Mouse (Mus musculus): ENCODE results near the gene Brpf1.

The Brpf1 gene

DNA sequence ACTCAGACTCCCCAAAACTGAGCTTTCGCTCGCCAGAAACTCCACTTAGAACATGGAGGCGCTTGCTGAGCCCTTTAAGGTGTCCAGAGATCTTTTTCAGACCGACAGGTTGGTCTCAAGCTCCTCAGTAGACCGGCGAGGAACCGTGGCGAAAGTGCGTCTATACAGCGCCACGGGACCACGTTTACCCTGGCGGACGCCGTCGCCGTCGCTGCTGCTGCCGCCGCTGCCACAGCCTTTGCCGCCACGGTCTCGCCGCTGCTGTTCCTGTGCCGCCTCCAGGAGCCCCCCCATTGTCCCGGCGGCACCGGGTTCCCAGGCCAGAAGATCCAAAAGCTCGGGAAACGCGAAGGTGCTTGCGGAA, at the start of gene Brpf1:
Gene Brpf1, plus strand, starts transcription at position 152 of the 364 bp plus-strand sequence.
- DNase-seq: no peak

DNA sequence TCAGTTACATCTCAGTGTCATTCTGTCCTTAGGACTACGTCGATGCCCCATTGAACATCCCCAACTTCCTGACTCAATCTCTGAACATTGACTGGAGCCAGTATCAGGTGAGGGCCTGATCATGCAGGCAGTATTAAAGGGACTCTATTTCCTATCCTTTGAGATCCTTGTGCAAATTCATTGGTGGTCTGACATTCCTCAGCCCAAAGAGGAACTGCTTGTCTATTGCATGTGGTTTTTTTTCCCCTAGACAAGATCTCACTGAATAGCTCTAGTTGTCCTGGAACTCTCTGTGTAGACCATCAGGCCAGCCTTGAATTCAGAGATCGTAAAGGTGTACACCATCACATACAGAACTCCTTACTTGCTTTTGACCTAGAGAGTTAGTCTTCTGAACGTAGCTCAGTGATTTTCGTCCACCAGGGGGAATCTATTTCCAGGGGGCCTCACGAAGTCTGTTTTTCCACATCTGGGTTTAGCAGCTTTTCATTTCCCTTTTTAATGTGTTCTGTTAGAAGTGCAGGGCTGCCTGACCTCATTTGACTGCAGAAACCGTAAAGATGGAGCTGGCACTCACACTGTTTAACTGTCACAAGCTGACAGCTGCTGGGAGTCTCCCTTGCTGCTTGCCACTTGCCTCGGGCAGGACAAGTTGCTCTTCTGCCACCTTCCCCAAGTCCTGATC, 45.6 kb upstream of the Brpf1 start:
- DNase-seq: no peak

DNA sequence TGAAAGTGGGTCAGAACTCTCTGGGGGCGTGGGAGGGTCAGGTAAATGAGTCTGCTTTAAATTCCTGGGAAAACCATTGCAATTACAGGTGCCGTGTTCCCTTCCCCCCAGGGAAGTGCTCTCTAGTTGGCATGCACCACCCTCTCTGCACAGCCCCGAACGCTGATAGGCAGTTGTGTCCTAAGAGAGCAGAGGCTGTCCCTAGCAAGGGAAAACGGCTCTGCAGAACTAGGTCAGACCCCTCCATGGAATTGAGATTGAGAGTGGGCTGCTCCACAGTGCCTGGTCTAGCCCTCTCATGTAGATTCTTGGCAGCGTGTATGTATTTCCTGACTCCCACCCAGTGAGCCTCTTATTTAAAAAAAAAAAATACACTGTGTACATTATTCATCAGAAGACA, 43.4 kb upstream of the Brpf1 start:
- DNase-seq: no peak

DNA sequence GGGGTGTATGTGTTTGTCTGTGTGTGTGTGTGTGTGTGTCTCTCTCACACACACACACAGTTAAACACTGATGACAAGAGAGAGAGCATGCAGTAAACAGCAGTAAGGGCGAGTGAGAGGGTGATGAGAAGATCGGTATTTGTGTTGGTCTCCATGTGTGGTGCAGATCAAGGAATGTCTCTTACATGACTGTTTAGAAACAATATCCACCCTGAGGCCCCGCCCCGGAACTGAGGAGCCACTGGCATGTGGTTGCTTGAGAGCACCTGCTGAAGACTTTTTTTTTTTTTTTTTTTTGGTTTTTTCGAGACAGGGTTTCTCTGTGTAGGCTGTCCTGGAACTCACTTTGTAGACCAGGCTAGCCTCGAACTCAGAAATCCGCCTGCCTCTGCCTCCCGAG, 42.5 kb upstream of the Brpf1 start:
- no peak for DNase-seq

DNA sequence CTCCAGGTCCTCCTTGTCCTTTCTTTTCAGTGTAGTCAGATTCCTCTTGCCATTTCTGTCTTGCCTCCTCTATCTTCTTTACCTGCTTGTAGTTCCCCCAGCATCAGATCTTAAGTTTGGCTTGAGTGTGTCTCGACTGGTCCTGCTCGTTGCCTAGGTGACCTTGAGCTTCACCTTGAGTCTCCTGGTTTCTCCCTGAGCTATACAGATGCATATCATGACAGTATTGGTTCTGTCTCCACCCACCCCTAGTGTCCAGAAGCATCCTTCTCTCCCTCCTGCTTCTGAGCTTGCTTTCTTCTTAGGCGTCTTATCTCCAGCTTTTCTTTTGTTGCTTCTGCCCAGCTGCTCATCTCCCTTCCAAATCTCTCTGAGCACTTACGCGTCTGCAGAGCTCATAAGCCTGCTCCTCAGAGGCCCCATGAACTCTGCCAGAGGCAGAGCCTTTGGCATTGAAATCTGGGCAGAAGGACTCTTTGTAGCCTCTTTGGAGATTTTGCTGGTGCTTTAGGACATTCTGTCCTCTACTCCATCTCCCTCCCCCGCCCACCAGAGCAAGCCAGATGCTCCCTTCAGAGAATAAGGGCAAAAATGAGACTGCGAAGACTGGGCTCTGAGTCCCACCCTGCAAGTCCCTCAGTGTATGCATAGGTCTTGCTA, 39.8 kb upstream of the Brpf1 start:
- DNase-seq: no peak

DNA sequence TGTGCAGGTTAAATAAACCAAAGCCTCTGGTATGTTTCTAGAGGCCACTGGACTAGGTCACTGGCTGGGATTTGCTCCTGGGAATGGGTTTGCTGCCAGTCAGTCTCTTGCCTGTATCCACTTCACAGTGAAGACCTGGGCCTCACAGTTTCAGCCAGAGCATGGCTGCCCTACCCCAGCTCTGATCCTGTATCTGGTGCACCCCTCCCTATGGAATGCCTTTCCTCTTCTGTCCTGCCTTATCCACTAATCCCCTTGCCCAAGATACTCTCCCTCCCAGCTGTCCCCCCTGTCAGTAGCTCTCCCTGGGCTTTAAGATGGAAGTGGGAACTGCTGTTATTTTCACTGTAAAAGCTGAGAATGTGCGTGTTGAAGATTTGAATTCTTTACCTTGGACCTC, 38.9 kb upstream of the Brpf1 start:
- DNase-seq: no peak

DNA sequence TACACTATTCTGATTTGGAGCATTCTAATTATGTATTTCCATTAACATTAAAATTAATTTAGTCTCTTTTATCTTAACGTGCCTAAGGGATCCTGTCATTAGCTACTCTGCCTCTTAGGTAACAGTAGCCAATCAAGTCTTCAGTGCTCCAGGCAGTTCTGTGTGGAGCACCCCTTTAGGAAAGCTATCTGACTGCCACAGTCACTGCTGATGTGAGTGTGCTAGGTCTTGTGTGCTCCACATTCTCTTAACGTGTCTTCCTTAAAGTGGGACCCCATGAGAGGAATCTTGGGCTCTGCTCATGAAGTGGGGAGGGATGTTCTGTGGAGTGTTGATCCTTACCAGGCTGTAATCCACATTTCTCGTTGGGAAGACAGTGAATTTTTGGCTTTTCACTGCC, 34.6 kb upstream of the Brpf1 start:
- DNase-seq: no peak

DNA sequence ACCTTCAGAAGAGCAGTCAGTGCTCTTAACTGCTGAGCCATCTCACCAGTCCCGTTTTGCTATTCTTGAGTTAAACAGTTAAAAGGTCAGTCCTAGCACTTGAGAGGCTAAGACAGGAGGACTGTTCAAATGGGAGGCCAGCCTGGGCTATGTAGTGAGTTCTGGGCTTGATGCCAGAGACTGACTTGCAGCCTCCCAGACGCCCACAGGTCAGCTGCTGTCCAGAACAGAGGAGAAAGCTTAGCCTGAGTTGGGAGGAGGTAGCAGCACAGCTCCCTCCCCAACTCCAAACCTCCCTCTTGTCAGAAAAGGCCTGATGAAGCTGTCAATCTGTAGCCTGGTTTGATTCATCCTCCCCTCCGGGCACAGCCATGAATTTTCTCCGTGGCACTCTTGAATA, 30.1 kb upstream of the Brpf1 start:
- no peak for DNase-seq

DNA sequence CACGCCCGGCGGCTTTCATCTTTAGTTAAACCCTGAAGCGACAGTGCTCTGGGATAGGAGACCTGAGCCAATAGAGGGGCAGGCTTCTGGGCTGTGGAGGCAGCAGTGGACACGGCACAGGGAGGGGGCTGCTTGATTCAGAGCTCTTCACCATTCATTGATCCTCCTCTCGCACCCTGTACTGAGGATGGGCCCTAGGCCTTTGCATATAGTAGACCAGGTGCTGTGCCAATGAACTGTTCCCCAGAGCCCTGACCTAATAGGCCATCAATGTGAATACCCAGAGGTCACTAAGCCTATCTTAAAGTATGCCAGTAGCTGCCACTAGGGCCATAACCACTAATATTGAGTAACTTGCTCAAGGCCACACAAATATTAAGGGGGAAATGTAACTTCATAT, 25.3 kb upstream of the Brpf1 start:
- DNase-seq: no peak

DNA sequence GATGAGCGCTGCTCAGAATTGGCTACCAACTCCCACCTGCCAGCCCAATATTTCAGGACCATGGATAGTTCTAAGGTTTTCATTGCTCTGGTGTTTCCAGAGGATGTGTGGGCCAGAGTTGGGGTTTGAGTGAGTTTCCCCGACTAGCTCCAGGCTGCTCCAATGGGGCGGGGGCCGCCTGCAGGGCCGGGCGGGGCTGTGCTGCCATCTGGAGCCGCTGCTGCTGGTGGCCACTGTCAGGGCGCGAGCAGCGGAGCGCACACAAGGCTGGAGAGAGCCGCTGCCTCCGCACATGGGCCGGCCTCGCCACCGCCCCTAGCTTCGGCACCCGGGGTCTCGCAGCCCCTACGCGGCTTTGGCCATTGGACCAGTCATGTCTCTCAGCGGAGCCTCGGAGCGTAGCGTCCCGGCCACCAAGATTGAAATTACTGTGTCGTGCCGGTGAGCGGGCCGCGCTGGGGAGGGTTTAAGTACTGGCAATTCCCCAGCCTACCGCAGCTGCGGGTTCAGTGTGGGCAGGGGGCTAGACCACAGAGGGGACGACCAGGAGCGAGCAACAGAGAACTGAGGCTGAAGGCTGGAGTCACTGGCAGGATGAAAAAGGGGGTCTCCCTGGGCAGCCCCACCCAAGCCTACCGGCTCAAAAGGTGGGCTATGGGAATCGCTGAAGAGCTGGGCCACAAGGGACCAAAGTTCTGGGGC, 24.7 kb upstream of the Brpf1 start, which contains the start of gene Cpne9:
Gene Cpne9, plus strand, starts transcription at position 207 of the 702 bp plus-strand sequence.
- no peak for DNase-seq

DNA sequence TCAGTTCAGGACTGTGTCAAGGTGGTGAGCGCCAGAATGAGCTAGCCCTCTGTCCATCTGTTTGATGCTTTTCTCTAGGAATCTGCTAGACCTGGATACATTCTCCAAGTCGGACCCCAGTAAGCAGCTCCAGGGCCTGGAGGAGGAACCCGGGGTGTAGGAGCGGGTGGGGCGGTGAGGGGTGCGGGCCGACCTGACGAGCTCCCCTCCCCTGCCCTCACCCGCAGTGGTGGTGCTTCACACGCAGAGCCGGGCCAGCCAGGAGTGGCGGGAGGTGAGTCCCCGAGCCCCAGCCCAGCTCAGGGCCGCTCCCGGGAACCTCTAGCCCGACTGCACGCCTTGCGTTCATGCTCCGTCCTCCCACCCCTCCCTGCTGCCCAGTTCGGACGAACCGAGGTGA, 24.0 kb upstream of the Brpf1 start:
- no peak for DNase-seq

DNA sequence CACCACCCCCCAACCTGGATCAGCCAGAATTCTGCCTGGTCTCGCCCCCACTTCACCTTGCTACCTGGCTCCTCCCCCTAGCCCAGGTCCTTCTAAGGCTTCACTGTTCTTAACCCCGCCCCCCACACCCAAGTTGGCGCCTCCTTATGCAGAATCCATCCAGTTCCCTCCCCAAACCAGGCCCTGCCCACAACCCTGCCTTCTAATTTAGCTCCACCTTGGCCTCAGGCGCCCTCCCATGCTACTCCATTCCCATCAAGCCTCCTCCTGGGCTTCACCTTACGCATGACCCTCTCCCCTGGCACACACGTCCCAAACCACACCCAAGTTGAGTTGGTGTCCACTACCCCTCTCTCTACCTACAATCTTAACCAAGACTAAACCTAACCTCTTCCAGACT, 23.4 kb upstream of the Brpf1 start:
- no peak for DNase-seq

DNA sequence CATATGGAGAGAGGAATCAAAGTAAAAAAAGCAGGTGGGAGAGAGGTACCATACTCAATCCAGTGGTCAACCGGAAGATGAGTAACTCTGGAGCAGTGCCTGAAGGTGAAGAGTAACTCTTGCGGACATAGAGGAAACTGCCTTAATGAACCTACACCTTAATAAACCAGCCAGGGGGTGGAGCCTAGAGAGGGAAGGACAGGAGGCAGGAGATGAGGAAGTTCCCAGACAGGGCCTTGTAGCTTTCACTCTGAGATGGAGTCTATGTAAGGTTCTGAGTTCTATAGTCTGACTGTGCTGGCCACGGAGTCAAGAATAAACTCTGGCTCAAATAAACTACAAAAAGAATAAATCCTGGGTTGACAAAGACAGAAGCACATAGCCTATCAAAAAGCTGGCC, 22.0 kb upstream of the Brpf1 start:
- DNase-seq: no peak

DNA sequence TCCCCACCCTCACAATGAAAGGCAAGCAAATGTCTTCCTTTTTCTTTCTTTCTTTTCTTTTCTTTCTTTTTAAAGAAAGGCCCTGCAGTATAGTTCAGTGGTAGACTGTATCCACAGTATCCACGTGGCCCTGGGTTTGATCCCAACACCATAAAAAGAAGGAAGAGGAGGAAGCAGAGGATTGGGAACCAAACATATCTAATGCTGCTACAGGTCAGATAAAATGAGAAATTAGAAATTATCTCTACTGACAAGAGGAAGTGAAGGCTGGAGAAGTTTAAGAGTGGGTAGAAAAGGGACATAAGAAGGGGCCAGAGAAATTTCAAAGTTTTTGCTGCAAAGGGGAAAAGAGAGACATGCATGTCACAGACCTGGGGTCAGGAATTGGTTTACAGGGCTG, 20.6 kb upstream of the Brpf1 start:
- no peak for DNase-seq

DNA sequence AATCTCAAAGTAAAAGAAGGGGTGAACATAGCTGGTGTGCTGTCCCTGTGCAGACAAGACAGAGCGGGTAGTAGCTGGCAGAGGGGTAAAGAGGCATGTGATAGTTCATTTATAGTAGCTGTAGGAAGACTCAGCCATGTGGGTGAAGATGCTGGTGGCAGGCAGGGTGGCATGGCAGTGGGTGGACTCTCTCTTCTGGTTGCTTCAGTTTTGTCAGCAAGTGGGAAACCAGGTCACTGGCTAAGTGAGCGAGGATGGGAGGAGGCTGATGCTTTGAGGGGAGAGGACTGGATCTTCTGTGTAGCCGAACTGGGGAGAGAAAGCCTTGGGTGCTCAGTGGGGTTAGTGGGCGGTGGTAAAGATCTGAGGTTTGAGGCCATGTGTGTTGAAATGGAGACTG, 19.7 kb upstream of the Brpf1 start:
- no peak for DNase-seq

DNA sequence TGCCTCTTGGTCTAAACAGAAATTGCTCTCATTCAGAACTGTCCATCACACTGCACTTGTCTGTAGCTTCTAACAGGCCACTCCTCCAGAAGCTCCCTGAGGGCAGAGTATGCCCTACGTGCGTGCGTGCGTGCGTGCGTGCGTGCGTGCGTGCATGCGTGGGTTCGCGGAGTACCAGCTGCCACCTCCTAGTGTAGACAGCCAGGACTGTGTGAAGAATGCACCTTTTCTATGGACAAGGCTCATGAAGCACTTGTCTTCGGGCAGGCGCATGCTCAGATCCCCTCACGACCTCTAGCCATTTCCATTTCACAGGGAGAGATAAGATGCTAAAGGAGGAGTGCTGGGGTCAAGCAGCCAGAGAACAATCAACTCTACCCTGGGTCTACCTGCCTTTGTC, 17.6 kb upstream of the Brpf1 start:
- DNase-seq: no peak

DNA sequence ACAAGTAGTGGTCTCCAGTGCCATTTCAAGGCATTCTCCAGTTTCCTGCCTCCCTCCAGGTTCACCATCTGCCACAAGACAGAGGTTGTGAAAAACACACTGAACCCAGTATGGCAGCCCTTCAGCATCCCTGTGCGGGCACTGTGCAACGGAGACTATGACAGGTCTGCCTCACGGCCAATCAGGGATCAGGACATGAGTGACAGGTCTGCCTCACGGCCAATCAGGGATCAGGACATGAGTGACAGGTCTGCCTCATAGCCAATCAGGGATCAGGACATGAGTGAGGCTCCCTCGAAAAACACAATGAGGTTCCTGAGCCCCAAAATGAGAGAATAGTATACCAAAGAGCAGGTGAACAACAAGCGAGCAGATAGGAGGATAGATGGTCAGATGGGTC, 16.6 kb upstream of the Brpf1 start:
- DNase-seq: no peak

DNA sequence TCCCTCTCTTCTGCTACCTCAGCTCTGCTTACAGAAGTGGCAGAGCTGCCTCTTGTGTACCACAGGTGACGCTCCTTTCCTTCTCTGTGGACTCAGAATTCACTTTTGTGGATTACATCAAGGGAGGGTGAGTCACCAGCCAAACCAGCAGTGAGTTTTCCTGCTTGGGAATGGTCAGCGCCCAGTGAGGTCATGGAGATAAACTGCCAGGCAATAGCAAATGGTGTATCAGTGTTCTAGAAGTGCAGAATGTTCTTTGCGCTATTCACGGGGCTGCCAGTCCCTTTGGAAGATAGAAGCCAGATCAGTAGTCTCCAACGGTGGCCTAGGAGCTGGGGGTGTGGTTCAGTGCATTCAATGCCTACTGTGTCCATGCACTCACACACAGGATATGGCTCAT, 14.0 kb upstream of the Brpf1 start:
- no peak for DNase-seq

DNA sequence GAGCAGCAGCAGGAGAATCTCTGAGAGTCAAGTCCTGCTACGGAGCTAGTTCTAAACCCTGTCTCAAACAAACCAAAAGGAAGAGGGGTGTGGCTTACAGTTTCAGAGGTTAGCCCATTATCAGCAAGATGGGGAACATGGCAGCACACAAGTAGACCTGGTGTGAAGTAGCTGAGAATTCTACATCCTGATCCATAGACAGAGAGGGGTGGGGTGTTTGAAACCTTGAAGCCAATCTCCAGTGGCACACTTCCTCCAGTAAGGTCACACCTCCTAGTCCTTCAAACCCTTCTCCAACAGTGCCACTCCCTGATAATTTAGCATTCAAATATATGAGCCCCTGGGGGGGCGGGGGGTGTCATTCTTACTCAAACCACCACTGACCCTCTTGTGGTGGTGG, 10.9 kb upstream of the Brpf1 start:
- DNase-seq: no peak

DNA sequence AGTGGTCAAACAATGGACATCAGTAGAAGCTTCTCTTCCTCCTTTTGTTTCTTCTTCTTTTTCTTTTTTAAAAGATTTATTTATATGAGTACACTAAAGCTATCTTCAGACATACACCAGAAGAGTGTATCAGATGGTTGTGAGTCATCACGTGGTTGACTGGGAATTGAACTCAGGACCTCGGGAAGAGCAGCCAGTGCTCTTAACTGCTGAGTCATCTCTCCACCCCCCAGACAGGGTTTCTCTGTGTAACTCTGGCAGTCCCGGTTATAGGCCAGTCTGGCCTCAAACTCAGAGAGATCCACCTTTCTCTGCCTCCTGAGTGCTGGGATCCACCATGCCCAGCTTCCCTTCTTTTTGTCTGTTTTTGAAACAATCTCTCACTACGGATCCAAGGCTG, 10.3 kb upstream of the Brpf1 start:
- DNase-seq: no peak

DNA sequence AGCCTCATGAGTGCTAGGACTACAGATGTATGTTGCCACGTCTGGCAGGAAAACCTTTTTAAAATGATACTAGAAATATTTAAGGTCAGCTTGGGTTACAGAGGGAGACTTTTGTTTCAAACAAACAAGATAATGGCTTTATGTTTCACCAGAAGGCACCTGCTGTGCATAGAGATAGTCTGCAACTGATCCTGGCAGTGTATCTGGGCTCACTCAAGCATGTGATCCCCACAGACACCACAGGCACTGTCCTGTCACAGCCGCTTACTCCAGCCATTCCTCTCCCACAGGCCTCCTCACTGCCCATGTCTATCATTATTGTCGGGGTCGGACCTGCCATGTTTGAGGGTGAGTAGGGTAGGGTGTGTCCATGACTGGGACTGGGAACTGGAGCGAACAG, 5.6 kb upstream of the Brpf1 start:
- DNase-seq: no peak

DNA sequence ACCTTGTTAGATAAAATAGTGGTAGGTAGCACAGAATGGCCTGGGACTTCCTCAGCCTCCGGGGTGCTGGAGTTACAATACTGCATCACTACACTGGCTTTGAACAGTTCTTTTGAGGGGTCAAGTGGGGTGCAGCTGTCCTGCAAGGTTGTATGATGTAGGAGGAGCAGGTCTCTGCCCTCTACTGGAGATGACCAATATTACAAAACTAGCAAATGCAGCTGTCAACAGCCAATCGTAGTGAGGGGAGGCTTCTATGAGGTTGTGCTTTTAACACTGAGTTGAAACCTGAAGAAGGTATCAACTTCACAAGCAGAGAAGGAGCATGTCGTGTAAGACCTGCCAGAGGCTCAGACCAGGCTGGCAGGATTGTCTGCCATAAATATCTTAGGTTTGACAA, 4.7 kb upstream of the Brpf1 start:
- peak; percentile 21 for DNase-seq

DNA sequence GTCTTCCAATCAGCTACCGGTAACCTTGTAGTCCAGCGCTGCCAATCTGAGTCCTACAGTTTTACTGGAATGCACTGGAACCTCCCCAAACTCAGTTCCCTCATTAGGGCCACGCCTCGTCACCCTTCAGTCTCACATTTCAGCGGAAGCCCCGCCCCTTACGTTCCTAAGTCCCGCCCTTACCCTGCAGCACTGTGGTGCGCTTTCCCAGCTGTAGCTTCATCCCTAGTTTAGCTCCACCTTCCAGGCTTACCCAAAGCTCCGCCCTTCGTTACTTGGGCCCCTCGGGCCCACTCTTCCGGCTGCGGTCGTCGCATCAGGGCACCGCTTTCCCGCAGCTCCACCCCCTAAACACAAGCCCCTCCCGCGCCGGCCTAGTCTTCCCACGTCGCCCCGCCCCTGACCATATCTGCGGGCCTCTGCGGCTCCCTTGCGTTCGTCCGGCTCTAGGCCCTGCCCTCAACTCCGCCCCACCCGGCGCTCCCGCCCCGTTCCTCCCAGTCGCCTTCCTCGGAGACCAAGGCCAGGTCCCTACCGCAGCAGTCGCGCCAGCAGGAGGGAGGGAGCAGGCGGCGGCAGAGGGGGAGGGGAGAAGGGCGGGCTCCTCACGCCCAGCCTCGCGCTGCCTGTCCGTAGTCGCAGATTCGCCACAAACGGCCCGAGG, 483 bp upstream of the Brpf1 start:
- DNase-seq: peak; percentile 100

All from lung, postnatal 14 days (tissue).